Mouse (Mus musculus): ENCODE results near the gene Cdca4.

DNA sequence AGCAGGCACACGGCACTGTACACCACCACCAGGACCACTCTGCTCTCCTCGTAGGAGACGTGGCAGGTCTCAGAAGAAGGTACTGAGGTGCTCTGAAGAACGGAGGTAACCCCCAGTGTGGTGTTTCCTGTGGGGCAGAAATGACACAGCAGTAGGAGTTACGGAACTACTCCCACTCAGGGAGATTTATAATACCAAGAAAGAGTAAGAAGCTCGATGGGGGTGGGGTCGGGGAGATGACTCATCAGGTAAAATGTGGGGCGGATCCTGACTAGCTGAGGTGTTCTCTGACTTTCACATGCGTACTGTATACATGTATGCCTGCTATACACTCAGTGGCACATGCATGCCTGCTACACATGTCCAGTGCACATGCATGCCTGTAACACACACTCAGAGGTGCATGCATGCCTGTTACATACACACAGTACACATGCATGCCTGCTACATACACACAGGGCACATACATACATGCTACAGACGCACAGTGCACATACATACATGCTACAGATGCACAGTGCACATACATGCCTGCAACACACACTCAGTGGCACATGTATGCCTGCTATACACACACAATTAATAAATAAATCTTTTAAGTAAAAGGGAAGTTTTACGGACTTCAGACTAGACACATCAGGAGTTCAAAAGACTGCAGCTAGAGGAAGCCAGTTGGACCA, 24.0 kb upstream of the Cdca4 start:
- TF ChIP-seq USF1 (IDR thresholded peaks at IDR 0.05; ENCODE audit: low read depth, low read length): no peak
- TF ChIP-seq HCFC1 (IDR thresholded peaks at IDR 0.05; ENCODE audit: low read depth, low read length): no peak
- TF ChIP-seq NRF1 (IDR thresholded peaks at IDR 0.05; ENCODE audit: low read depth, low read length): no peak
- no peak for TF ChIP-seq CTCF (conservative IDR thresholded peaks at IDR 0.05 in 1 of 2, IDR thresholded peaks at IDR 0.05 in 1 of 2; ENCODE audit: low read depth in 2 of 2, low read length in 2 of 2)
- TF ChIP-seq ZKSCAN1 (IDR thresholded peaks at IDR 0.05; ENCODE audit: borderline replicate concordance, low read depth, low read length): no peak
